In the genomic region with DNA sequence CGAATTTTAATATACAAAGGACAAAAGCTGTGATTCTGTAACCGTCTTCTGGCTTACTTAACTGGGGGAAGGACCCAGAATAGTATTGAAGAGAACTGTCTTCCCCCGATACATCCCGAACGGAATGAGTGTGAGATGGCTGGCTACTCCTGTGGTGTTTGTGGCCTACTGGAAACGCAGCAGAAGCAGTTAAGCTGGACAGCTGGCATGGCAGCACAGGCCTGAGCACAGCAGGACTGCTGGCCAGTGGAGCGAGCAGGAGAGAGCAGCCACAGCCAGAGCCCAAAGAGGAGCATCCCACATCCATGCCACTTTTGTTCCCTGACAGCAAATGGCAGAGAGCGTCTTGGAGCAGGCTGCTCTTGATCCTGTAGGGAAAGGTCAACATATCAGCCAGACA, we compare ENCODE assay signal across 27 mouse cellular contexts. TPM values are rescaled to one million over a fixed set of nuclear protein-coding genes. Genes with fewer than 3 reads are reported as not detected.
DNase-seq lines count a peak whose midpoint lies in the region; ATAC-seq and TF ChIP-seq lines count a peak whose summit lies in the region.
"Had no signal": no experiment of that assay in that cellular context is flagged by ENCODE, and none has a peak within 500 bp of the region (broad histone marks: within the 10 kb centered on the region; RNA-seq: fewer than 3 reads in every experiment).

No protein-coding gene starts in this region.

- no peaks in the 10 kb centered on the region for H3K27me3 ChIP-seq in heart, embryonic 10.5 days (ENCODE audit: insufficient read depth, poor library complexity, severe bottlenecking)
- H3K27me3 ChIP-seq in hindbrain, postnatal 0 days (ENCODE audit: insufficient read depth, low read length), result no peaks in the 10 kb centered on the region
- H3K27me3 ChIP-seq in hindbrain, embryonic 11.5 days (ENCODE audit: control insufficient read depth, insufficient read depth, low read length), result no peaks in the 10 kb centered on the region
- H3K27me3 ChIP-seq: forebrain, embryonic 13.5 days; heart, embryonic 12.5 days; heart, embryonic 15.5 days had no signal

- no peak overlapping the region for H3K4me2 ChIP-seq in hindbrain, postnatal 0 days (ENCODE audit: low read depth, low read length)
- H3K4me2 ChIP-seq in hindbrain, embryonic 11.5 days (replicated peaks; ENCODE audit: low read depth, low read length), result no peak overlapping the region
- H3K4me2 ChIP-seq: forebrain, embryonic 13.5 days; heart, embryonic 12.5 days; heart, embryonic 15.5 days; hindbrain, embryonic 14.5 days had no signal

- no peak for TF ChIP-seq CTCF in hindbrain, postnatal 0 days (IDR thresholded peaks at IDR 0.05; ENCODE audit: low read depth)

- peak; percentile 33 for DNase-seq in heart, embryonic 10.5 days (ENCODE audit: low spot score)
- DNase-seq in heart, postnatal 25 days (ENCODE audit: low spot score), result no peak
- peak; percentile 70 for DNase-seq in hindbrain, postnatal 0 days (ENCODE audit: low spot score)
- DNase-seq in hindbrain, embryonic 11.5 days (ENCODE audit: low spot score), result no peak
- peak; percentile 36 for DNase-seq in retina, embryonic 14.5 days (ENCODE audit: low spot score)
- DNase-seq in retina, postnatal 1 day, result no peak
- DNase-seq in ovary, postnatal 14 days (ENCODE audit: low spot score), result no peak
- DNase-seq: adrenal gland, adult 8-10 months; adrenal gland, postnatal 25 days; cerebellum, adult 18-20 months; cerebellum, adult 9-11 months; gastrocnemius, postnatal 14 days; heart, adult 11 months; heart, postnatal 10 days; heart, postnatal 4 days; kidney, adult 18-20 months had no signal

- peak overlapping the region; percentile 71; the same call in 1 of the 2 replicates for H3K27ac ChIP-seq in heart, embryonic 10.5 days
- peak overlapping the region; percentile 51; the same call in 1 of the 2 replicates for H3K27ac ChIP-seq in hindbrain, postnatal 0 days
- H3K27ac ChIP-seq in hindbrain, embryonic 11.5 days (ENCODE audit: low read depth, low read length), result no peak overlapping the region
- H3K27ac ChIP-seq: forebrain, embryonic 10.5 days; forebrain, embryonic 13.5 days; heart, embryonic 15.5 days; hindbrain, embryonic 14.5 days had no signal

- intact Hi-C loops in heart, postnatal 25 days (cut with DNase I), result no loop called here

- H3K36me3 ChIP-seq in heart, embryonic 10.5 days, result no peaks in the 10 kb centered on the region
- H3K36me3 ChIP-seq in hindbrain, postnatal 0 days (ENCODE audit: insufficient read depth, low read length), result no peaks in the 10 kb centered on the region
- H3K36me3 ChIP-seq in hindbrain, embryonic 11.5 days (ENCODE audit: control insufficient read depth, insufficient read depth, low read length), result no peaks in the 10 kb centered on the region
- H3K36me3 ChIP-seq: forebrain, embryonic 10.5 days; heart, embryonic 12.5 days; heart, embryonic 15.5 days had no signal

- no peak overlapping the region for H3K4me3 ChIP-seq in heart, embryonic 10.5 days
- no peak overlapping the region for H3K4me3 ChIP-seq in hindbrain, postnatal 0 days (ENCODE audit: low read length)
- H3K4me3 ChIP-seq in hindbrain, embryonic 11.5 days (ENCODE audit: low read depth, low read length), result no peak overlapping the region
- H3K4me3 ChIP-seq: forebrain, embryonic 10.5 days; forebrain, embryonic 13.5 days; heart, embryonic 12.5 days; heart, embryonic 15.5 days had no signal

- H3K9me3 ChIP-seq in heart, embryonic 10.5 days, result no peaks in the 10 kb centered on the region
- no peaks in the 10 kb centered on the region for H3K9me3 ChIP-seq in hindbrain, postnatal 0 days (ENCODE audit: low read length)
- no peaks in the 10 kb centered on the region for H3K9me3 ChIP-seq in hindbrain, embryonic 11.5 days (ENCODE audit: control insufficient read depth, low read length)
- H3K9me3 ChIP-seq: forebrain, embryonic 10.5 days; forebrain, embryonic 13.5 days; heart, embryonic 12.5 days; heart, embryonic 15.5 days had no signal

- peak; percentile 81 for ATAC-seq in hindbrain, postnatal 0 days
- ATAC-seq in hindbrain, embryonic 11.5 days (ENCODE audit: low FRiP score), result no peak
- ATAC-seq: activated CD4-positive, CD25-positive, alpha-beta regulatory T cell, adult 4 months; CD4-positive, CD25-positive, alpha-beta regulatory T cell, adult 4 months; forebrain, embryonic 13.5 days; forebrain, embryonic 16.5 days; inflammation-experienced regulatory T-cells, adult 6 months; intestine, embryonic 16.5 days had no signal

- H3K4me1 ChIP-seq in heart, embryonic 10.5 days, result peaks cover 26% of the 10 kb centered on the region
- peaks cover 5% of the 10 kb centered on the region; the same call in 1 of the 2 replicates for H3K4me1 ChIP-seq in hindbrain, postnatal 0 days (ENCODE audit: insufficient read depth, low read length)
- no peaks in the 10 kb centered on the region for H3K4me1 ChIP-seq in hindbrain, embryonic 11.5 days (replicated peaks; ENCODE audit: control insufficient read depth, insufficient read depth, low read length)
- H3K4me1 ChIP-seq: forebrain, embryonic 13.5 days had no signal

- no peak overlapping the region for H3K9ac ChIP-seq in hindbrain, postnatal 0 days (replicated peaks; ENCODE audit: low read length)
- no peak overlapping the region for H3K9ac ChIP-seq in hindbrain, embryonic 11.5 days (ENCODE audit: low read depth, low read length)
- H3K9ac ChIP-seq: forebrain, embryonic 13.5 days; heart, embryonic 12.5 days; heart, embryonic 15.5 days; hindbrain, embryonic 14.5 days had no signal

- 69% methylated on average over 8 of the region's 8 CpGs for WGBS in heart, embryonic 10.5 days
- WGBS in hindbrain, postnatal 0 days, result 46% methylated on average over 8 of the region's 8 CpGs
- WGBS in hindbrain, embryonic 11.5 days, result 64% methylated on average over 8 of the region's 8 CpGs

RNA-seq across cellular contexts. Expression of a gene that starts 1.9 kb away (rescaled TPM):
- 0.86 and 0.92 TPM in 2 replicates for polyA plus RNA-seq in heart, embryonic 10.5 days (2016; fragmentation: Nextera tagmentation; extraction: Ambion mirVana)
- total RNA-seq in heart, postnatal 25 days (2021), result under 1 TPM; 0.11 to 0.13 TPM
- total RNA-seq in hindbrain, postnatal 0 days (2014; rRNA removed), result 0.37 and 1.4 TPM in 2 replicates
- polyA plus RNA-seq in hindbrain, postnatal 0 days (2015; fragmentation: Nextera tagmentation; extraction: Ambion mirVana), result 0.53 and 0.71 TPM in 2 replicates
- 1.5 and 1.6 TPM in 2 replicates for polyA plus RNA-seq in hindbrain, embryonic 11.5 days (2014; fragmentation: Nextera tagmentation; extraction: Ambion mirVana)
- total RNA-seq: gastrocnemius, postnatal 14 days; MEL had no signal
- polyA plus RNA-seq: activated CD4-positive, CD25-positive, alpha-beta regulatory T cell, adult 4 months; CD4-positive, CD25-positive, alpha-beta regulatory T cell, adult 4 months; inflammation-experienced regulatory T-cells, adult 6 months had no signal

RNA-seq across cellular contexts. Expression of a gene that starts 51.7 kb away (rescaled TPM):
- polyA plus RNA-seq in heart, embryonic 10.5 days (2016; fragmentation: Nextera tagmentation; extraction: Ambion mirVana), result 11.3 and 15.6 TPM in 2 replicates
- 1 to 10 TPM; 3.4 to 4.3 TPM for total RNA-seq in heart, postnatal 25 days (2021)
- total RNA-seq in hindbrain, postnatal 0 days (2014; rRNA removed), result 13.5 and 24.4 TPM in 2 replicates
- 14.7 and 14.8 TPM in 2 replicates for polyA plus RNA-seq in hindbrain, postnatal 0 days (2015; fragmentation: Nextera tagmentation; extraction: Ambion mirVana)
- 25.4 and 25.6 TPM in 2 replicates for polyA plus RNA-seq in hindbrain, embryonic 11.5 days (2014; fragmentation: Nextera tagmentation; extraction: Ambion mirVana)

RNA-seq across cellular contexts. Expression of a gene that starts 52.0 kb away (rescaled TPM):
- 12.1 and 13.2 TPM in 2 replicates for polyA plus RNA-seq in heart, embryonic 10.5 days (2016; fragmentation: Nextera tagmentation; extraction: Ambion mirVana)
- total RNA-seq in heart, postnatal 25 days (2021), result 1 to 10 TPM; 8.0 to 9.2 TPM
- 15.3 and 15.4 TPM in 2 replicates for total RNA-seq in hindbrain, postnatal 0 days (2014; rRNA removed)
- 10.5 and 11.7 TPM in 2 replicates for polyA plus RNA-seq in hindbrain, postnatal 0 days (2015; fragmentation: Nextera tagmentation; extraction: Ambion mirVana)
- polyA plus RNA-seq in hindbrain, embryonic 11.5 days (2014; fragmentation: Nextera tagmentation; extraction: Ambion mirVana), result 15.9 and 17.1 TPM in 2 replicates

Comparison
In these comparisons a context has a peak if more than half of its experiments do, and no peak if none do; other contexts are left out.
1. DNase-seq: peak in heart, embryonic 10.5 days (single experiment), hindbrain, postnatal 0 days (single experiment) and retina, embryonic 14.5 days (single experiment); none in heart, postnatal 25 days (single experiment), hindbrain, embryonic 11.5 days (single experiment), retina, postnatal 1 day (single experiment) and ovary, postnatal 14 days (single experiment).